Mouse (Mus musculus) midbrain, embryonic 14.5 days (tissue): ENCODE measurements at regions not wholly inside any gene's neighbourhood (a gene's known extent, or its start where the extent isn't known, plus 50 kb on each side); places are given as distances from the start of the nearest gene placed in this dataset.

Source experiments
- ATAC-seq: fragments of 200-750 bp; cut with Nextera tagmentation; 2 replicates; pipeline ENCODE4 v1.8.0; 2017; ENCODE audit warnings: moderate number of reproducible peaks, moderate library complexity; ENCODE audit not compliant: low FRiP score, low TSS enrichment
- DNase-seq: peaks from one replicate; pipeline ENCODE4 v3.0.0-alpha.2; 2015
- H3K27ac ChIP-seq: fragments of 300-500 bp; sonication (generic); replicated peaks from 2 replicates; pipeline ENCODE4 v1.5.1; 2014; ENCODE audit warnings: mild to moderate bottlenecking, low read depth, low read length, moderate library complexity
- H3K27me3 ChIP-seq: fragments of 300-500 bp; sonication (generic); 2 replicates; pipeline ENCODE4 v1.6.1; 2014; ENCODE audit warnings: low read length, control low read depth, mixed read lengths; ENCODE audit not compliant: control insufficient read depth, insufficient read depth
- H3K36me3 ChIP-seq: fragments of 300-500 bp; sonication (generic); 2 replicates; pipeline ENCODE4 v1.6.1; 2014; ENCODE audit warnings: low read length, control low read depth; ENCODE audit not compliant: control insufficient read depth, insufficient read depth
- H3K4me1 ChIP-seq: fragments of 300-500 bp; sonication (generic); 2 replicates; pipeline ENCODE4 v1.6.1; 2014; ENCODE audit warnings: mild to moderate bottlenecking, antibody characterized with exemption, low read length, control low read depth; ENCODE audit not compliant: control insufficient read depth, insufficient read depth
- H3K4me2 ChIP-seq: fragments of 300-500 bp; sonication (generic); 2 replicates; pipeline ENCODE4 v1.6.1; 2014; ENCODE audit warnings: mild to moderate bottlenecking, low read length, moderate library complexity
- H3K4me3 ChIP-seq: fragments of 300-500 bp; sonication (generic); replicated peaks from 2 replicates; pipeline ENCODE4 v1.5.1; 2014; ENCODE audit warnings: low read depth, low read length
- H3K9ac ChIP-seq: fragments of 300-500 bp; sonication (generic); replicated peaks from 2 replicates; pipeline ENCODE4 v1.6.1; 2014; ENCODE audit warnings: mild to moderate bottlenecking, low read length, moderate library complexity
- H3K9me3 ChIP-seq: fragments of 300-500 bp; sonication (generic); 2 replicates; pipeline ENCODE4 v1.6.1; 2016; ENCODE audit warnings: low read length, control low read depth, mixed read lengths; ENCODE audit not compliant: control insufficient read depth
- WGBS: fragments of 180-500 bp; shearing (Covaris S2); extraction: QIAGEN DNeasy Blood & Tissue Kit; methylation state at CpG from one replicate; pipeline ENCODE4 v1.1.7; 2014; 5-methylcytosine and 5-hydroxymethylcytosine counted together

DNA sequence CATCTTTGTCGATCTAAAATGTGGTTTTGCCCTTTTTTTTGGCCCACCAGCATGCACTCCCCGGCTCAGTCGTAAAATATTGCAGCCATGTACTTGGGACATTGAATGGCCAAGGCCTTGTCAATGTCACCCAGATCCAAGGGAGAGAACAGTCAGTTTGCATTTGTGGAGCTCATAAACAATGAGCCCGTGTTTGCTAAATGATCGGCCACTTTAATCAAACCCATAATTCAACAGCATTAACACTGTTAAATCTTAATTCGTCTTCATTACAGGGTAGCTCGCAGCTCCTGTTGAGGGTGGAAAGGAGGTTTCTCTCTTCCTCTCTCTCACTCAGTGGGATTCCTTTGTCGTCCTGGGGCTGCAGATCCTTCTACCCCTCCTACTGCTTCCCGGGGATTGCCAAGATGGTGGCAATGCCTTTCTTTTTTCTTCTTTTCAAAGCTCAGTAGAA is 69.0 kb upstream of the Ephb1 start:
- WGBS: 7% methylated on average over 9 of the region's 9 CpGs

GRCm38 (mm10) chr9:102421826-102422225 is 67.3 kb upstream of the Ephb1 start:
- Histone ChIP-seq H3K27ac (no peak overlapping the region), H3K4me1 (peaks cover 22% of the 10 kb centered on the region), H3K4me2 (no peak overlapping the region), H3K36me3 (no peaks in the 10 kb centered on the region), H3K4me3 (no peak overlapping the region), H3K9me3 (no peaks in the 10 kb centered on the region), H3K9ac (no peak overlapping the region), H3K27me3 (no peaks in the 10 kb centered on the region)
- DNase-seq: no peak
- 91% methylated on average over 3 of the region's 3 CpGs for WGBS
- ATAC-seq: no peak

More for the DNA sequence above, 69.0 kb upstream of the Ephb1 start:
- DNase-seq (no peak), ATAC-seq (no peak; the same call in 1 of the 2 replicates)
- Histone ChIP-seq H3K4me1 (peaks cover 22% of the 10 kb centered on the region), H3K4me2 (peak overlapping the region; percentile 38), H3K36me3 (no peaks in the 10 kb centered on the region), H3K4me3 (no peak overlapping the region), H3K27me3 (no peaks in the 10 kb centered on the region), H3K9ac (peak overlapping the region; percentile 47), H3K9me3 (no peaks in the 10 kb centered on the region), H3K27ac (peak overlapping the region; percentile 84)

- H3K4me3 ChIP-seq: no peak overlapping the region
- H3K4me1 ChIP-seq: peaks cover 22% of the 10 kb centered on the region
- H3K9ac ChIP-seq: no peak overlapping the region
- WGBS: under 1% methylated on average over 12 of the region's 12 CpGs
- H3K27ac ChIP-seq: peak overlapping the region; percentile 6; the same call in 1 of the 2 replicates
- peak; percentile 66 for DNase-seq
- no peak overlapping the region for H3K4me2 ChIP-seq
- no peak for ATAC-seq
- H3K36me3 ChIP-seq: no peaks in the 10 kb centered on the region
- H3K9me3 ChIP-seq: no peaks in the 10 kb centered on the region
- no peaks in the 10 kb centered on the region for H3K27me3 ChIP-seq
Measured at GRCm38 (mm10) chr9:102420196-102420595, 65.7 kb upstream of the Ephb1 start.

- H3K4me1 ChIP-seq: no peaks in the 10 kb centered on the region
- no peak for ATAC-seq
- no peak overlapping the region for H3K9ac ChIP-seq
- no peaks in the 10 kb centered on the region for H3K9me3 ChIP-seq
- no peak overlapping the region for H3K27ac ChIP-seq
- no peak overlapping the region for H3K4me2 ChIP-seq
- 64% methylated on average over 2 of the region's 2 CpGs for WGBS
- no peak for DNase-seq
- no peak overlapping the region for H3K4me3 ChIP-seq
- no peaks in the 10 kb centered on the region for H3K36me3 ChIP-seq
- H3K27me3 ChIP-seq: no peaks in the 10 kb centered on the region
Measured at GRCm38 (mm10) chr9:102413631-102414030, 59.1 kb upstream of the Ephb1 start.

GRCm38 (mm10) chr9:102410666-102411065 is 56.2 kb upstream of the Ephb1 start:
- WGBS: 95% methylated on average over 10 of the region's 10 CpGs
- Histone ChIP-seq H3K4me1 (no peaks in the 10 kb centered on the region), H3K9me3 (no peaks in the 10 kb centered on the region), H3K36me3 (no peaks in the 10 kb centered on the region), H3K27me3 (no peaks in the 10 kb centered on the region), H3K4me2 (no peak overlapping the region), H3K27ac (no peak overlapping the region), H3K9ac (no peak overlapping the region), H3K4me3 (no peak overlapping the region)
- ATAC-seq (no peak), DNase-seq (no peak)

GRCm38 (mm10) chr9:102406017-102406416 is 51.5 kb upstream of the Ephb1 start:
- WGBS: 40% methylated on average over 8 of the region's 8 CpGs
- H3K9ac ChIP-seq: no peak overlapping the region
- no peak overlapping the region for H3K4me2 ChIP-seq
- no peak overlapping the region for H3K27ac ChIP-seq
- no peak for ATAC-seq
- no peaks in the 10 kb centered on the region for H3K9me3 ChIP-seq
- no peaks in the 10 kb centered on the region for H3K27me3 ChIP-seq
- DNase-seq: no peak
- 0 out of 2 replicates have a peak, but pooled peaks cover 3% of the 10 kb centered on the region for H3K4me1 ChIP-seq
- H3K36me3 ChIP-seq: no peaks in the 10 kb centered on the region
- no peak overlapping the region for H3K4me3 ChIP-seq
